Mouse (Mus musculus): ENCODE measurements around the gene Hpse2.

GRCm38 (mm10) chr19:43155582-43155981 is 232.6 kb downstream of the Hpse2 start:
- TF ChIP-seq CTCF (IDR thresholded peaks at IDR 0.05; ENCODE audit: borderline replicate concordance, control insufficient read depth, extremely low read depth, insufficient read depth, low read length, poor library complexity): no peak
- TF ChIP-seq POLR2A (IDR thresholded peaks at IDR 0.05; ENCODE audit: control insufficient read depth, extremely low read depth, insufficient read depth, low read length, poor library complexity): no peak

Data from thymus, adult 2 months (tissue).